8 mouse cellular contexts compared by ENCODE assay signal in genomic region chr14:124675142-124675653, GRCm38 (mm10). TPM values are rescaled to one million over a fixed set of nuclear protein-coding genes. Genes with fewer than 3 reads are reported as not detected.
A peak's percentile ranks its signal among the peaks of the same experiment; 100 is the strongest.
DNase-seq lines count a peak whose midpoint lies in the region; ATAC-seq and TF ChIP-seq lines count a peak whose summit lies in the region.

No protein-coding gene starts in this region.

- no peak for TF ChIP-seq POLR2A in cortical plate, adult 2 months (IDR thresholded peaks at IDR 0.05; ENCODE audit: extremely low read depth, insufficient read depth, low read length)

- TF ChIP-seq CTCF in cortical plate, adult 2 months (IDR thresholded peaks at IDR 0.05; ENCODE audit: extremely low read depth, insufficient read depth, low read length): no peak

- peaks cover 38% of the 10 kb centered on the region for H3K27me3 ChIP-seq in lung, embryonic 15.5 days
- peaks cover 36% of the 10 kb centered on the region for H3K27me3 ChIP-seq in limb, embryonic 10.5 days (ENCODE audit: low read depth, poor library complexity, severe bottlenecking)
- no peaks in the 10 kb centered on the region for H3K27me3 ChIP-seq in neural tube, embryonic 15.5 days (replicated peaks)

- no peak overlapping the region for H3K27ac ChIP-seq in lung, embryonic 15.5 days
- H3K27ac ChIP-seq in cortical plate, adult 2 months (ENCODE audit: insufficient read depth, low read length): peak overlapping the region; percentile 55
- no peak overlapping the region for H3K27ac ChIP-seq in limb, embryonic 10.5 days
- peak overlapping the region; percentile 82 for H3K27ac ChIP-seq in neural tube, embryonic 15.5 days (replicated peaks)

- no peaks in the 10 kb centered on the region for H3K36me3 ChIP-seq in lung, embryonic 15.5 days
- no peaks in the 10 kb centered on the region for H3K36me3 ChIP-seq in limb, embryonic 10.5 days
- H3K36me3 ChIP-seq in neural tube, embryonic 15.5 days: no peaks in the 10 kb centered on the region

- peak overlapping the region; percentile 55 for H3K4me2 ChIP-seq in lung, embryonic 15.5 days
- peak overlapping the region; percentile 84 for H3K4me2 ChIP-seq in neural tube, embryonic 15.5 days

- peak overlapping the region; percentile 20 for H3K4me3 ChIP-seq in lung, embryonic 15.5 days
- H3K4me3 ChIP-seq in cortical plate, adult 2 months (ENCODE audit: insufficient read depth, low read length): peak overlapping the region; percentile 98
- H3K4me3 ChIP-seq in limb, embryonic 10.5 days: peak overlapping the region; percentile 52
- H3K4me3 ChIP-seq in neural tube, embryonic 15.5 days (replicated peaks): peak overlapping the region; percentile 57

- no peak for DNase-seq in lung, adult 18-20 months
- DNase-seq in heart, postnatal 4 days: peak; percentile 10
- DNase-seq in limb, embryonic 10.5 days (ENCODE audit: low spot score): peak; percentile 61
- no peak for DNase-seq in thymus, adult 18-20 months
- no peak for DNase-seq in gastrocnemius, postnatal 25 days

- ATAC-seq in lung, embryonic 15.5 days (ENCODE audit: borderline replicate concordance, extremely low read depth, low FRiP score, low TSS enrichment): 0 out of 2 replicates have a peak, but pooled peaks have one; percentile 19
- ATAC-seq in neural tube, embryonic 15.5 days (ENCODE audit: low FRiP score): peak; percentile 37

- 0 out of 2 replicates have a peak, but pooled peaks cover 3% of the 10 kb centered on the region for H3K4me1 ChIP-seq in lung, embryonic 15.5 days
- no peaks in the 10 kb centered on the region; the same call in 1 of the 2 replicates for H3K4me1 ChIP-seq in cortical plate, adult 2 months (ENCODE audit: control insufficient read depth, insufficient read depth, low read length)
- H3K4me1 ChIP-seq in limb, embryonic 10.5 days: peaks cover 26% of the 10 kb centered on the region
- H3K4me1 ChIP-seq in neural tube, embryonic 15.5 days: peaks cover 14% of the 10 kb centered on the region

- no peak overlapping the region for H3K9ac ChIP-seq in lung, embryonic 15.5 days
- H3K9ac ChIP-seq in neural tube, embryonic 15.5 days (replicated peaks): peak overlapping the region; percentile 64

- 5% methylated on average over 21 of the region's 21 CpGs for WGBS in lung, embryonic 15.5 days
- WGBS in limb, embryonic 10.5 days: 3% methylated on average over 21 of the region's 21 CpGs
- WGBS in neural tube, embryonic 15.5 days: under 1% methylated on average over 21 of the region's 21 CpGs

- no peaks in the 10 kb centered on the region for H3K9me3 ChIP-seq in lung, embryonic 15.5 days
- no peaks in the 10 kb centered on the region for H3K9me3 ChIP-seq in limb, embryonic 10.5 days (replicated peaks)
- no peaks in the 10 kb centered on the region for H3K9me3 ChIP-seq in neural tube, embryonic 15.5 days (replicated peaks)

RNA-seq across cellular contexts. Expression of gene Fgf14, which starts 1.7 kb away (rescaled TPM):
- 0.59 and 1.9 TPM in 2 replicates for polyA plus RNA-seq in lung, embryonic 15.5 days (2015; fragmentation: Nextera tagmentation; extraction: Ambion mirVana)
- 22.8 and 24.8 TPM in 2 replicates for polyA plus RNA-seq in cortical plate, adult 2 months (2012; rRNA removed)
- total RNA-seq in heart, postnatal 4 days (2021): 1 to 10 TPM; 1.5 to 2.1 TPM
- 0.18 TPM in 1 of 2 replicates, not detected in the other for polyA plus RNA-seq in limb, embryonic 10.5 days (2016; fragmentation: Nextera tagmentation; extraction: Ambion mirVana)
- polyA plus RNA-seq in neural tube, embryonic 15.5 days (2015; fragmentation: Nextera tagmentation; extraction: Ambion mirVana): 32.4 and 33.4 TPM in 2 replicates
- total RNA-seq in gastrocnemius, postnatal 25 days (2021): not detected

Comparison
In these comparisons a context has a peak if more than half of its experiments do, and no peak if none do; other contexts are left out.
1. H3K27ac ChIP-seq: peak in cortical plate, adult 2 months (single experiment) and neural tube, embryonic 15.5 days (single experiment); none in lung, embryonic 15.5 days (single experiment) and limb, embryonic 10.5 days (single experiment).
2. H3K4me3 ChIP-seq: peak in every context shown above with its lines; median percentile 98 in cortical plate, adult 2 months; 57 in neural tube, embryonic 15.5 days; 52 in limb, embryonic 10.5 days; 20 in lung, embryonic 15.5 days.
3. DNase-seq: peak in heart, postnatal 4 days (single experiment) and limb, embryonic 10.5 days (single experiment); none in lung, adult 18-20 months (0 of 2), thymus, adult 18-20 months (0 of 2) and gastrocnemius, postnatal 25 days (single experiment).